Mouse (Mus musculus) small intestine, adult 2 months (tissue): Measurements from ENCODE around the gene Stk38. TPM values are rescaled to one million over a fixed set of nuclear protein-coding genes. Genes with fewer than 3 reads are reported as not detected.
"Not testable (repeated sequence)": the region's sequence is repeated elsewhere in the genome, so short reads cannot be mapped to it uniquely, and the experiment has no call there.

Experiments
- H3K27ac ChIP-seq: fragments of 200-500 bp; 2 replicates; pipeline ENCODE4 v1.5.1; 2012; ENCODE audit warnings: low read depth, low read length, control low read depth, inconsistent platforms; ENCODE audit not compliant: insufficient read depth
- H3K27me3 ChIP-seq: fragments of 200-500 bp; 2 replicates; pipeline ENCODE4 v1.6.1; 2012; ENCODE audit warnings: mild to moderate bottlenecking, moderate library complexity, low read length, inconsistent platforms; ENCODE audit not compliant: control insufficient read depth, insufficient read depth
- H3K36me3 ChIP-seq: fragments of 200-500 bp; 2 replicates; pipeline ENCODE4 v1.6.1; 2012; ENCODE audit warnings: mild to moderate bottlenecking, low read length, control low read depth, inconsistent platforms; ENCODE audit not compliant: control insufficient read depth, insufficient read depth
- H3K4me1 ChIP-seq: fragments of 200-500 bp; 2 replicates; pipeline ENCODE4 v1.6.1; 2012; ENCODE audit warnings: low read length, inconsistent platforms, mixed read lengths; ENCODE audit not compliant: control insufficient read depth, insufficient read depth, insufficient read length
- H3K4me3 ChIP-seq: fragments of 200-500 bp; 2 replicates; pipeline ENCODE4 v1.5.1; 2012; ENCODE audit warnings: low read depth, mild to moderate bottlenecking, control low read depth, inconsistent platforms, low read length, moderate library complexity
- CTCF ChIP-seq: fragments of 200-500 bp; IDR thresholded peaks from 2 replicates; pipeline ENCODE4 v1.5.1; 2012; ENCODE audit warnings: low read depth, mild to moderate bottlenecking, control low read depth, inconsistent platforms, low read length, moderate library complexity, mixed read lengths; ENCODE audit not compliant: insufficient replicate concordance, insufficient read length; ENCODE audit errors: extremely low read depth
- POLR2A ChIP-seq: fragments of 200-500 bp; IDR thresholded peaks from 2 replicates; pipeline ENCODE4 v1.6.1; 2012; ENCODE audit warnings: low read depth, mild to moderate bottlenecking, control low read depth, inconsistent platforms, low read length, moderate library complexity
- WGBS: fragments of 180-500 bp; shearing (Covaris S2); methylation state at CpG from one replicate; pipeline ENCODE4 v1.1.7; 2018; 5-methylcytosine and 5-hydroxymethylcytosine counted together
- polyA plus RNA-seq: library from polyadenylated mRNA; depleted of rRNA; stranded (reverse); fragments of >200 nt; gene quantifications from 2 replicates; pipeline ENCODE4 v1.2.3, GENCODE M21; 2012

Stk38 gene
- polyA plus RNA-seq, 1 experiment, result 105 TPM

DNA sequence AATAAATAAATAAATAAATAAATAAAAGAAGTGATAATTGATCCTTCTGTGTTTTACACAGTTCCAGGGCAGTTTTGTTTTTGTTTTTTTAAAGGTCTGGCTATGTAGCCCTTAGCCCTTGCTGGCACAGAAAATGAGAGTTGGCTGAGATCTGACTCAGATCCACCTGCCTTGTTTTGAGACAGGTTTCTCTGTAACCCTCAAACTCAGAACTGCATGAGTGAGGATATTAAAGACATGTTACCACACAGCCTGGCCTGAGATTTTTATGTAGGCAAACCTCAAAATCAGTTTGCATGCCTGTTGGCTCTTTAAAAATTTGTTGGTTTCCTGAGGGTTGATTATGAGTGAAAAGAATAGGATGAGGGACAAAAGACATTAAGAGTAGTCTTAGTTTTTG is 27.7 kb upstream of the Stk38 start:
- H3K4me3 ChIP-seq, result no peak overlapping the region
- no peak overlapping the region for H3K27ac ChIP-seq
- H3K4me1 ChIP-seq, result no peaks in the 10 kb centered on the region
- TF ChIP-seq CTCF (no peak), POLR2A (no peak)
- H3K36me3 ChIP-seq, result peaks cover 39% of the 10 kb centered on the region
- no peaks in the 10 kb centered on the region for H3K27me3 ChIP-seq

DNA sequence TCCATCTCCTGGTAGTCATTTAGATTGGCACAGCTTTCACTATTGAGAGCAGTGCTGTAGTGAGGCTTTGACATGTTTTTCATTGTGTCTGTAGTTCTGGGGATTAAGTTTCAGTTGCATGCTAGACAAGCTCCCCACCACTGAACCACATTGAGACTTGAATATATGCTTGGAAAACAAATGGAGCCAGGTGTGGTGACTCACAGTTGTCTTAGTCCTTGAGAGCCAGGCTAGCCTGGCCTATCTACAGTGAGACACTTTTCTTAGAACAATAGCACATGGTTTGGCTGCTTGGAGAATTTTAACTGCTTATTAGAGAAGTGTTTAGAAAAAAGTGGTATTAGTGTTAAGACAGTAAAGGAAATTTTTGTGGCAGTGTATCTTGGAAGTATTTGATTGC is 26.5 kb upstream of the Stk38 start:
- TF ChIP-seq POLR2A (no peak), CTCF (no peak)
- Histone ChIP-seq H3K4me1 (no peaks in the 10 kb centered on the region), H3K36me3 (peaks cover 28% of the 10 kb centered on the region), H3K27ac (no peak overlapping the region), H3K4me3 (no peak overlapping the region), H3K27me3 (no peaks in the 10 kb centered on the region)

DNA sequence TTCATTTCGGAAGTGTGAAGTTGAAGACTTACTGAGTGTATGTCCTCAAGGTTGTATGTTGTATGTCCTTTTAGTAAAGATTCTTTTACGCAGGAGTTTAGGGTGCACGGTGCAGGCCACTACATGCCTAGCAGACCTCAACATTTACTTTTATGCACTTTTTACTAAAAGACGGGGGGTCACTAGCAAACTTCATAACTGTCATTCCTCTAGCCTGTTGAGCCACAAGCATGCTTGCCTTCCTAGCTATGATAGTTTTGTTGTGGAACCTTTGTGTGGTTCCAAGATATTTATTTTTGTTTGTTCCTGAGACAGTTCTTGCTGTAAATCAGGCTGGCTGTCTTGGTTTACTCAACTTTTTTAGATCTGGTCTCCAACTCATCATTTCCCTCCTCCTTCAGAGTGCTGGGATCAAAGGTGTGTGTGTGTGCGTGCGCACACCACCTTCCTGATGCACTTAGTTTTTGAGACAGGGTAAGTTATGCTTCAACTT is 25.8 kb upstream of the Stk38 start:
- no peaks in the 10 kb centered on the region for H3K4me1 ChIP-seq
- H3K27me3 ChIP-seq, result no peaks in the 10 kb centered on the region
- TF ChIP-seq POLR2A (no peak), CTCF (no peak)
- WGBS, result 0% methylated on average over 6 of the region's 6 CpGs
- peak overlapping the region; percentile 94 for H3K4me3 ChIP-seq
- peaks cover 23% of the 10 kb centered on the region for H3K36me3 ChIP-seq
- peak overlapping the region; percentile 8 for H3K27ac ChIP-seq

DNA sequence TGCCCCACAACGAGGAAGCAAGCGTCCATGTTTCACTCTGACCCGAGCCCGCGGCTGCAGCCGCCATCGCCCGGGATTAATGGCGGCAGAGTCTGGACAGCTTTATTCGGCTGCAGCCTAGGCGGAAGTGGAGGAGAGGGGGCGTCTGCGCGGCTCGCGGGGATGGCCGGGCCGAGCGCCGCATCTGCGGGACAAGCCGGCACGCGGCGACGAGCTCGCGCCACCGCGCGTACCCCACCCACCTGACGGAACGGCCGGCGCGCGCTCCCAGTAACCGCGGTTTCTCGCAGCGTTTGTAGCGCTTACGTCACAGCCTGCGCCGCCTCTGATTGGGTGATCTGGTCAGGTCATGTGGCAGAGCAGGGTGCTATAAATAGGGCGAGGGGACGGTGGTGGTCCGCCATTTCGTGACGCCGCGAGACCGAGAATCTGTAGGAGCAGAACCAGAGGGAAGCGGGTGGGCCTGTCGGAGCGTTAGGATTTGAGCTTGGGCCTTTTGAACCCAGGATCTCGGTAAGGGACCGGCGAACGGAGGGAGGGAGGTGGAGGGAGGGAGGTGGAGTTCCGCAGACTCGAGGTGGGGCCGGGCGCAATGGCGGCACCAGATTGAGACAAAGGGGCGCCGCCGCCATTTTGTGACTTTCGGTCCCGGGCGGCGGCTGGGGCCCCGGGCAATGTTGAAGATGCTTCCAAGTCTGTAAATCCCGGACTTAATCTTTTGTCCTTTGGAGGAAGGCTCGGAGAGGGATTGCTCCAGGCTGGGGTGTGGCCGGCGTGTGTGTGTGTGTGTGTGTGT is 24.7 kb upstream of the Stk38 start, which contains the start of gene Srsf3:
Gene Srsf3, plus strand, starts transcription at position 355 of the 796 bp plus-strand sequence.
- under 1% methylated on average over 77 of the region's 77 CpGs for WGBS
- Histone ChIP-seq H3K27ac (peak within 1 kb of the TSS; percentile 97), H3K4me1 (no peaks in the 10 kb centered on the region), H3K36me3 (peaks cover 14% of the 10 kb centered on the region), H3K4me3 (peak within 1 kb of the TSS; percentile 94), H3K27me3 (no peaks in the 10 kb centered on the region)
- TF ChIP-seq CTCF, result no peak
- TF ChIP-seq POLR2A, result peak; percentile 97

- Histone ChIP-seq H3K36me3 (peaks cover 8% of the 10 kb centered on the region), H3K4me1 (no peaks in the 10 kb centered on the region), H3K27ac (peak overlapping the region; percentile 97), H3K4me3 (peak overlapping the region; percentile 94), H3K27me3 (no peaks in the 10 kb centered on the region)
- under 1% methylated on average over 26 of the region's 26 CpGs for WGBS
- TF ChIP-seq CTCF (no peak), POLR2A (no peak)
Observed at GRCm38 (mm10) chr17:29031771-29032273, 24.0 kb upstream of the Stk38 start.

DNA sequence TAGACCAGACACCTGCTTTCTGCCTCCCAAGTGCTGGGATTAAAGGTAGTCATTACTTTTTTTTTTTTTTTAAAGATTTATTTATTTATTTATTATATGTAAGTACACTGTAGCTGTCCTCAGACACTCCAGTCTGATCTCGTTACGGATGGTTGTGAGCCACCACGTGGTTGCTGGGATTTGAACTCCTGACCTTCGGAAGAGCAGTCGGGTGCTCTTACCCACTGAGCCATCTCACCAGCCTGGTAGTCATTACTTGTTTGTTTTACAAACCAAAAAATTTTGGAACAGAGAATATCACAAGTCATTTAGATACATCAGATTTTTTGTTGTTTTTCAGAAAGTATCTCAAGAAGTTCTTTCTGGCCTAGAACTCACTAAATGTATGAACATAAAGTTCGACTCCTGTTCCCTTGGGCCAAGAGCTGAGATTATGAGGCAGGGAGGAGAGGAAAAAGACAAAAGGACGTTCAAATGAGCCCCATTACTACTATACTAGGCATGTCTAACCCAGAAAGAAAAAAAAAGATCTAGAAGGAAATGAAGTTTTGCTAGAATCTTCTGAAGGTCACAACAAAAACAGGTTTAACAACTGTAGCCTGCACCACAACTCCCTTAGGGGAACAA is 23.4 kb upstream of the Stk38 start:
- H3K4me1 ChIP-seq, H3K27me3 ChIP-seq, H3K4me3 ChIP-seq, H3K36me3 ChIP-seq: not testable (repeated sequence)
- peak overlapping the region; percentile 97 for H3K27ac ChIP-seq
- 46% methylated on average over 7 of the region's 7 CpGs for WGBS

DNA sequence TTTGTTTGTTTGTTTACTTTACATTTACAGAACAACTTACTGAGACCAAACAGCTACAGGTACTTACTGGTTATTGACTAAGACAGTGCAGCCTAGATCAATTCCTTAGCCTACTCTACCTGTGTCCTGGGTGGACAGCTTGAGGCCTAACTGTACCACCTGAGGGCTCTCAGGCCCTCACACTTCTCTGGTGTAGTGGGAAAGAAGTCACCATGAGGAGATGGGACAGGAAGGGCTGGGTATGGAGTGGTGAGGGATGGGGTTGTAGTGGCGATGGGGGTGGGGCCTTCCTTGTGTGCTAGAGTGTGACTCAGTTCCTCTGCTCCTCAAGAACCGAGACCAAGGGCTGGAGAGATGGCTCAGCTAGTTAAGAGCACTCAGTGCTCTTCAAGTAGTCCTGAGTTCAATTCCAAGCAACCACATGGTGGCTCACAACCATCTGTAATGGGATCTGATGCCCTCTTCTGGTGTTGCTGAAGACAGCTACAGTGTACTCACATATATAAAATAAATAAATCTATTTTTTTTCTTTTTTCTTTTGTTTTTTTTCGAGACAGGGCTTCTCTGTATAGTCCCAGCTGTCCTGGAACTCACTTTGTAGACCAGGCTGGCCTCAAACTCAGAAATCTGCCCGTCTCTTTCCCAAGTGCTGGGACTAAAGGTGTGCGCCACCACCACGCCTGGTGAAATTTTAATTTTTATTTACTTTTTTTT is 22.7 kb upstream of the Stk38 start:
- Histone ChIP-seq H3K4me3 (no peak overlapping the region), H3K27me3 (no peaks in the 10 kb centered on the region), H3K36me3 (peaks cover 2% of the 10 kb centered on the region; the same call in 1 of the 2 replicates), H3K4me1 (no peaks in the 10 kb centered on the region), H3K27ac (no peak overlapping the region)
- 81% methylated on average over 6 of the region's 6 CpGs for WGBS
- TF ChIP-seq CTCF, result no peak
- no peak for TF ChIP-seq POLR2A
